Mouse (Mus musculus): Measurements from ENCODE around the gene Ank2.

DNA sequence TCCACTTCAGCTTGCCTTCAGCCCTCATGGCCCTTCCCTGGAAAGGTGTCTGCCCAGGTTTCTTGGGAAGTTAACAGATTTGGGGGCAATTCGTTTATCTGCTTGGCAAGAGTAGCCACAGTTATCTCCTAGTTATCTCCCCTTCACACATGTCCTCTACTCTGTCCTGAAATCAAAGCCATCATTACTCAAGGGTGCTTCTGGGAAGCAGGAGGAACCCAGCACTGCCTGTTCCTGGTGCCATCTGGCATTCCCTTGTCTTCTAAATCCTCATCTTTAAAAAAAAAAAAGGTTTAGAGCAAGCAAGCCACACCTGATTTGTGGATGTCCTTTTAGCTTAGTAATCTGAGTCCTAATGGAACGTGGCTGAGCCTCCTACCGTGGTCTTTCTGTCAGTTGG is 335.4 kb downstream of the Ank2 start:
- no peak for TF ChIP-seq CTCF (IDR thresholded peaks at IDR 0.05; ENCODE audit: insufficient read depth, low read depth, low read length)
- TF ChIP-seq POLR2A (IDR thresholded peaks at IDR 0.05; ENCODE audit: insufficient read depth, low read depth, low read length) = no peak
